Mouse (Mus musculus) neutrophil, adult 5-6 weeks (primary cell): ENCODE results near the gene Hsd3b4. TPM values are rescaled to one million over a fixed set of nuclear protein-coding genes. Genes with fewer than 3 reads are reported as not detected.
"Not testable (repeated sequence)": the region's sequence is repeated elsewhere in the genome, so short reads cannot be mapped to it uniquely, and the experiment has no call there.

ENCODE experiments used
- ATAC-seq: fragments of 151-379, 151-347 bp; 2 replicates; pipeline ENCODE4 v1.8.0; 2017; ENCODE audit warnings: mild to moderate bottlenecking, moderate TSS enrichment; ENCODE audit not compliant: insufficient number of reproducible peaks, poor library complexity, low FRiP score, severe bottlenecking; ENCODE audit errors: extremely low read depth
- total RNA-seq: library from RNA; stranded (forward); fragments of 200-1000 nt; gene quantifications from 2 replicates; pipeline ENCODE4 v1.2.3, GENCODE M21; 2017

Hsd3b4 gene
- not detected in 2 replicates for total RNA-seq

DNA sequence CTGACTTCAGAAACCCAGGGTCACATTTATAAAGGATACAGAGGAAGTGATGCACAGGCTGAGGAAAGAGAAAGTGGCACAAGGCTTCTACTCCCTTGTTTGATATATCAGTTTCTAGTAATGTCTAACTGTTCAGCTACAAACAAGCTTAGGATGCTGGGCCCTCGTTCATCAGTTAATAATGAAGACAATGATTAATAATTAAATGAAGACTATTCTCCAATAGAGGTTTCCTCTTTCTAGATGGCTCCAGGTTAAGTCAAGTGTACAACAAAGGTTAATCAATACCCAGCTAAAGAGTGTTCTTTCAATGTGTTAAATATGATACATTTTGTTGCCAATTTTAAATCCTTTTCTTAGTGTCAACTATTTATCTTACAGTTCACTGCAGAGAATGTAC lies at the start of gene Hsd3b4:
Hsd3b4 (minus strand) TSS at position 101 of the 400 bp plus-strand sequence.
- ATAC-seq = not testable (repeated sequence)

DNA sequence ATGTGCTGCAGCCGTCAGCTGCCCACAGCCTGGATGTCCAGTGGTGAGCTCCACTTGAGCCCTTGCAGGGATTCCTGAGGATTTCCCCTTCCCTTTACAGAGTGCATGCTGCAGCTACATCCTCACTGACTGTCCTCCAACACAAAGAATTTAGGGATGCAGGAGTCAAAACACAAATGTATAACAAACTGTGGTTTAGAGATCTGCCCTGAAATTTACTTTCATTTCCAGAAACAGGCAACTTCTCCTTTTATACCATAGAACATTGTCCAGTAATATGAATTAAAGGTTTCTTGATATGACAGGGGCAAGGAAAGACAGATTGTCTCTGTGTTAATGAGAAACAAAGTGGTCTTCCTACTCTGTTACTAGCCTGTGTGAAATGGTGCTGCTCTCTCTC lies 40.5 kb upstream of the Hsd3b4 start:
- not testable (repeated sequence) for ATAC-seq

DNA sequence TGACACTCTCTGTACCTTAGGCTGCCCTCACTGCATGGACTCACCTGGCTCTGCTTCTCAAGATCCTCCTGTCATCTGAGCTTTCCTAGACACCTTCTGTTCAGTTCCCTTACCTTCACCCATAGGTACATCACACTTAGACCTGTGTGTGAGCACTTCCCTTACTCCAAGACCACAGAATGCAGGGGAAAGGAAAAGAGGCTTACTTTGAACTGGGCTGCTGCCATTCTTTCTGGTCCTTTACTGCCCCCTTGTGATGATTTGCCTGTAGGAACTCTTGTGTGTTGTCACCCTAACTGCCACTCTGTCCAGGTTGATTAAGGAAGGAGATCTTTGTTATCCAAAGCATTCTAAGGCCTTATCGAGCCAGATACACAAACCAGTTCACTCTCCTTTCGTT lies 39.9 kb upstream of the Hsd3b4 start:
- peak; percentile 45; the same call in 1 of the 2 replicates for ATAC-seq

DNA sequence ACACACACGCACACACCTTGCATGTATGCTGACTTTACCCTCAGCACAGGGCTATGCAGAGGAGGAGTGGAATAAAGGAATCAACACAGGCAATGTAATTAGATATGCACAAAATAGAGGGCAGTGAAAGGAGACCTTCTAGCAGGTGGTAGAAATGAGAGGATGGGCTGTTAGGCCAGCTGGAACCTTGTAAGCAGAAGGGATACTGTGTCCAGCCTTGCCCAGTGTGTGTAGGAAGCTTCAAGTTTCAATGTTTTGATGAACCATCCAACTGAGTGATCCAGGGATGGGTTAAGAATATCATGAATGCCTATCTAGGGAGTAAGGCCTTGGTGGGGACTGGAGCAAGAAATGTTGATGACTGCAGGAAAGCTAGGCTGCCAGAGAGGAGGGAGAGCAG lies 38.2 kb upstream of the Hsd3b4 start:
- not testable (repeated sequence) for ATAC-seq

DNA sequence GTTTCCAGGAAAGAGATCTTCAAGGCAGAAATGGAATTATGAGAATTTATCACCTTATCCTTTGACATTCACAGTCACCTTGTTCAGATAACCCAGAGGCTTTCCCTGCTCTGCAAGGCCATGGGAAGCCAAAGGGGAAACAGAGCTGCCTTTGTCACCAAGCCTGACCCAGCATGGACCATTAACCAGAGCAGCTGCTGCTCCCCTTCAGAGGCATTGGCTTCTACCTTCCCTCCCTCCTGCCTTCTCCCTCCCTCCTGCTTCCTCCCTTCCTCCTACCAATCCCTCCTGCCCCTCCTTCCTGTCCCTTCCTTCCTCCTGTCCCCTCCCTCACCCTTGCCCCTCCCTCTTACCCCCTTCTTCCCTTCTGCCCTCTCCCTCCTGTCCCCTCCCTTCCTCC lies 37.3 kb upstream of the Hsd3b4 start:
- 0 out of 2 replicates have a peak, but pooled peaks have one; percentile 6 for ATAC-seq

DNA sequence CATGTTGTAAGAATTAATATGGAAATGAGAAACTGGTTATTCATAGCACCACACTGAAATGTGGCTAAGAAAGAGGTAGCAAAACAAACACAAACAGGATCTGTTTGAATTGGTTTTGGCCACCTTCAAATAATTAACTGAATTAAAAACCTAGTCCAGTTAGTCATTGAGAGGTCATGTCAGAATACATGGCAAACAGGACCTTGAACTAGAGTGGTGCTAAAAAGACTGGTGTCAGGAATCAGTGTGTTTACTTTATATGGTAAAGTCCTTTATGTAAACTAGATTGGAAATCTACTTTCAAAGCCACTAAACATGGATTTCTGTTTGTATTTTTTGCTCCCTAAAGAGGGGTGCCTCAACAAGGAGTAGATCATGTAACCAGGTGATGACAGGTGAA lies 14.7 kb upstream of the Hsd3b4 start:
- ATAC-seq = not testable (repeated sequence)

DNA sequence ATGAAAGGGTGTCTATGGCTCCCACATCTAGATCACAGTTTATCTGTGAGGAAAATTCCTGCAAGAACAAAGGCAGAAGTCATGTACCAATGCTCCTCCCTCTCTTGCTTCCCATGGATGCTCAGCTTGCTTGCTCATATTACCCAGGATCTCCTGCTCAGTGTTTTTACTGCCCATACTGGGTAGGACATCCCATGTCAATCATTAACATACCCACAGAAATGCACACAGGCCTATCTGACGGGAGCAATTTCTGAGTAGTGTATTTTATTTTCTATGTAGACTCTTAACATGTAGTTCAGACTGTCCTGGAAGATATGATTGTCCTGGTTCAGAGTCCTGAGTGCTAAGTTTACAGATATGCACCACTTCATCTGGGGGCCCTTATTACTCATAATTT lies 14.2 kb upstream of the Hsd3b4 start:
- ATAC-seq = not testable (repeated sequence)

DNA sequence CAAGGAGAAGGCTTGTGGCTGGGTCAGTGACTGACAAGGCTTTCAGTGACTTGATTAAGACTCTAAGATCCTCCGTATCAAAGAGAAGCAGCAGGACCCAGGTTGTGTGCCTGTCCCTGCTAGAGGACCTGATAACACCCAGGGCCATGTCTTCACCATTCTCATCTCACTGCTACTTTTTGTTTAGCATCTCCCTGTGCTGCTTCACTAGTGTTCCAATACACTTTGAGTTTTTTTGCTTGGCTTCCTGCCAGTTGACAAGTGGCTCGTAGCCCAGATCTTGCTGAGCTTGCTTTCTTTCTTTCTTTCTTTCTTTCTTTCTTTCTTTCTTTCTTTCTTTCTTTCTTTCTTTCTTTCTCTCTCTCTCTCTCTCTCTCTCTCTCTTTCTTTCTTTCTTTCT lies 12.5 kb upstream of the Hsd3b4 start:
- ATAC-seq = not testable (repeated sequence)

DNA sequence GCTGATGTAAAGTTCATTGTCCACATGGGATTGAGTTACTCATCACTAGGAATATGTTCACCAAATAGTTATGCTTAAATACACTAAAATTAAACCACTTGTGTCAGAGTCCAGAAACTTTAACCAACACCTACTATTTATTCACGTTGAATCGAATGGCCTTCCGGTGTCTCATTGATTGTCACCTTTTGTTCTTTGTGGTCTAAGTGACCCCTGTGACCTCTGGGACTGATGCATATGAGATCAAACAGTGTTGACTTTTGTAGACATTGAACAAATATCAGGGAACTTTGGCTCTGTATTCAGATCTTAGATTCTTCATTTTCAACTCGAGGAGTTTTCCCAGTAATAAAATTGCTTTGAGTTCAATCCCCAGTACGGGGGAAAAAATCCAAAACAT lies 3.1 kb downstream of the Hsd3b4 start:
- not testable (repeated sequence) for ATAC-seq

DNA sequence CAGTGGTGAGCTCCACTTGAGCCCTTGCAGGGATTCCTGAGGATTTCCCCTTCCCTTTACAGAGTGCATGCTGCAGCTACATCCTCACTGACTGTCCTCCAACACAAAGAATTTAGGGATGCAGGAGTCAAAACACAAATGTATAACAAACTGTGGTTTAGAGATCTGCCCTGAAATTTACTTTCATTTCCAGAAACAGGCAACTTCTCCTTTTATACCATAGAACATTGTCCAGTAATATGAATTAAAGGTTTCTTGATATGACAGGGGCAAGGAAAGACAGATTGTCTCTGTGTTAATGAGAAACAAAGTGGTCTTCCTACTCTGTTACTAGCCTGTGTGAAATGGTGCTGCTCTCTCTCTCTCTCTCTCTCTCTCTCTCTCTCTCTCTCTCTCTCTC lies 12.9 kb downstream of the Hsd3b4 start:
- not testable (repeated sequence) for ATAC-seq

DNA sequence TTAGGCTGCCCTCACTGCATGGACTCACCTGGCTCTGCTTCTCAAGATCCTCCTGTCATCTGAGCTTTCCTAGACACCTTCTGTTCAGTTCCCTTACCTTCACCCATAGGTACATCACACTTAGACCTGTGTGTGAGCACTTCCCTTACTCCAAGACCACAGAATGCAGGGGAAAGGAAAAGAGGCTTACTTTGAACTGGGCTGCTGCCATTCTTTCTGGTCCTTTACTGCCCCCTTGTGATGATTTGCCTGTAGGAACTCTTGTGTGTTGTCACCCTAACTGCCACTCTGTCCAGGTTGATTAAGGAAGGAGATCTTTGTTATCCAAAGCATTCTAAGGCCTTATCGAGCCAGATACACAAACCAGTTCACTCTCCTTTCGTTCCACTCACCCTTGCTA lies 13.6 kb downstream of the Hsd3b4 start:
- peak; percentile 27; the same call in 1 of the 2 replicates for ATAC-seq

DNA sequence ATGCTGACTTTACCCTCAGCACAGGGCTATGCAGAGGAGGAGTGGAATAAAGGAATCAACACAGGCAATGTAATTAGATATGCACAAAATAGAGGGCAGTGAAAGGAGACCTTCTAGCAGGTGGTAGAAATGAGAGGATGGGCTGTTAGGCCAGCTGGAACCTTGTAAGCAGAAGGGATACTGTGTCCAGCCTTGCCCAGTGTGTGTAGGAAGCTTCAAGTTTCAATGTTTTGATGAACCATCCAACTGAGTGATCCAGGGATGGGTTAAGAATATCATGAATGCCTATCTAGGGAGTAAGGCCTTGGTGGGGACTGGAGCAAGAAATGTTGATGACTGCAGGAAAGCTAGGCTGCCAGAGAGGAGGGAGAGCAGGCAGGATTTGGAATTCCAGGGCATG lies 15.3 kb downstream of the Hsd3b4 start:
- not testable (repeated sequence) for ATAC-seq

DNA sequence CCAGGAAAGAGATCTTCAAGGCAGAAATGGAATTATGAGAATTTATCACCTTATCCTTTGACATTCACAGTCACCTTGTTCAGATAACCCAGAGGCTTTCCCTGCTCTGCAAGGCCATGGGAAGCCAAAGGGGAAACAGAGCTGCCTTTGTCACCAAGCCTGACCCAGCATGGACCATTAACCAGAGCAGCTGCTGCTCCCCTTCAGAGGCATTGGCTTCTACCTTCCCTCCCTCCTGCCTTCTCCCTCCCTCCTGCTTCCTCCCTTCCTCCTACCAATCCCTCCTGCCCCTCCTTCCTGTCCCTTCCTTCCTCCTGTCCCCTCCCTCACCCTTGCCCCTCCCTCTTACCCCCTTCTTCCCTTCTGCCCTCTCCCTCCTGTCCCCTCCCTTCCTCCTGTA lies 16.1 kb downstream of the Hsd3b4 start:
- not testable (repeated sequence) for ATAC-seq

DNA sequence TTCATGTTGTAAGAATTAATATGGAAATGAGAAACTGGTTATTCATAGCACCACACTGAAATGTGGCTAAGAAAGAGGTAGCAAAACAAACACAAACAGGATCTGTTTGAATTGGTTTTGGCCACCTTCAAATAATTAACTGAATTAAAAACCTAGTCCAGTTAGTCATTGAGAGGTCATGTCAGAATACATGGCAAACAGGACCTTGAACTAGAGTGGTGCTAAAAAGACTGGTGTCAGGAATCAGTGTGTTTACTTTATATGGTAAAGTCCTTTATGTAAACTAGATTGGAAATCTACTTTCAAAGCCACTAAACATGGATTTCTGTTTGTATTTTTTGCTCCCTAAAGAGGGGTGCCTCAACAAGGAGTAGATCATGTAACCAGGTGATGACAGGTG lies 38.8 kb downstream of the Hsd3b4 start:
- not testable (repeated sequence) for ATAC-seq

DNA sequence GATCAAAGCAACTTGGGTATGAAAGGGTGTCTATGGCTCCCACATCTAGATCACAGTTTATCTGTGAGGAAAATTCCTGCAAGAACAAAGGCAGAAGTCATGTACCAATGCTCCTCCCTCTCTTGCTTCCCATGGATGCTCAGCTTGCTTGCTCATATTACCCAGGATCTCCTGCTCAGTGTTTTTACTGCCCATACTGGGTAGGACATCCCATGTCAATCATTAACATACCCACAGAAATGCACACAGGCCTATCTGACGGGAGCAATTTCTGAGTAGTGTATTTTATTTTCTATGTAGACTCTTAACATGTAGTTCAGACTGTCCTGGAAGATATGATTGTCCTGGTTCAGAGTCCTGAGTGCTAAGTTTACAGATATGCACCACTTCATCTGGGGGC lies 39.3 kb downstream of the Hsd3b4 start:
- not testable (repeated sequence) for ATAC-seq

DNA sequence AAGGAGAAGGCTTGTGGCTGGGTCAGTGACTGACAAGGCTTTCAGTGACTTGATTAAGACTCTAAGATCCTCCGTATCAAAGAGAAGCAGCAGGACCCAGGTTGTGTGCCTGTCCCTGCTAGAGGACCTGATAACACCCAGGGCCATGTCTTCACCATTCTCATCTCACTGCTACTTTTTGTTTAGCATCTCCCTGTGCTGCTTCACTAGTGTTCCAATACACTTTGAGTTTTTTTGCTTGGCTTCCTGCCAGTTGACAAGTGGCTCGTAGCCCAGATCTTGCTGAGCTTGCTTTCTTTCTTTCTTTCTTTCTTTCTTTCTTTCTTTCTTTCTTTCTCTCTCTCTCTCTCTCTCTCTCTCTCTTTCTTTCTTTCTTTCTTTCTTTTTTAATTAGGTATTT lies 41.0 kb downstream of the Hsd3b4 start:
- not testable (repeated sequence) for ATAC-seq

DNA sequence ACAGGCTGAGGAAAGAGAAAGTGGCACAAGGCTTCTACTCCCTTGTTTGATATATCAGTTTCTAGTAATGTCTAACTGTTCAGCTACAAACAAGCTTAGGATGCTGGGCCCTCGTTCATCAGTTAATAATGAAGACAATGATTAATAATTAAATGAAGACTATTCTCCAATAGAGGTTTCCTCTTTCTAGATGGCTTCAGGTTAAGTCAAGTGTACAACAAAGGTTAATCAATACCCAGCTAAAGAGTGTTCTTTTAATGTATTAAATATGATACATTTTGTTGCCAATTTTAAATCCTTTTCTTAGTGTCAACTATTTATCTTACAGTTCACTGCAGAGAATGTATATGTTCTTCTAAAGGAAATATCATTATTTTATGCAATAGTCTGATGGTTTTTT lies 53.3 kb downstream of the Hsd3b4 start, which contains the start of gene Gm4450:
Gm4450 (minus strand) TSS at position 101 of the 400 bp plus-strand sequence.
- ATAC-seq = not testable (repeated sequence)

DNA sequence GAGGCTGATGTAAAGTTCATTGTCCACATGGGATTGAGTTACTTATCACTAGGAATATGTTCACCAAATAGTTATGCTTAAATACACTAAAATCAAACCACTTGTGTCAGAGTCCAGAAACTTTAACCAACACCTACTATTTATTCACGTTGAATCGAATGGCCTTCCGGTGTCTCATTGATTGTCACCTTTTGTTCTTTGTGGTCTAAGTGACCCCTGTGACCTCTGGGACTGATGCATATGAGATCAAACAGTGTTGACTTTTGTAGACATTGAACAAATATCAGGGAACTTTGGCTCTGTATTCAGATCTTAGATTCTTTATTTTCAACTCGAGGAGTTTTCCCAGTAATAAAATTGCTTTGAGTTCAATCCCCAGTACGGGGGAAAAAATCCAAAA lies 56.5 kb downstream of the Hsd3b4 start:
- ATAC-seq = not testable (repeated sequence)
